Mouse (Mus musculus) T-cell, adult 2 months (primary cell): ENCODE data around the gene Tmem168.

Experiments
- DNase-seq: peaks from one replicate; pipeline ENCODE4 v3.0.0; 2022; ENCODE audit warnings: low spot score

Tmem168 gene

GRCm38 (mm10) chr6:13607621-13608493 lies at the start of gene Tmem168:
Gene Tmem168 (minus strand): TSS chr6:13608100.
- peak; percentile 87 for DNase-seq

GRCm38 (mm10) chr6:13654081-13654480 lies 46.2 kb upstream of the Tmem168 start:
- DNase-seq, result no peak

GRCm38 (mm10) chr6:13652284-13652683 lies 44.4 kb upstream of the Tmem168 start:
- DNase-seq, result no peak

GRCm38 (mm10) chr6:13650854-13651253 lies 43.0 kb upstream of the Tmem168 start:
- peak; percentile 5 for DNase-seq

GRCm38 (mm10) chr6:13648305-13648704 lies 40.4 kb upstream of the Tmem168 start:
- DNase-seq, result no peak

- DNase-seq, result no peak
Observed at GRCm38 (mm10) chr6:13636582-13636989, 28.7 kb upstream of the Tmem168 start.

GRCm38 (mm10) chr6:13632571-13632970 lies 24.7 kb upstream of the Tmem168 start:
- DNase-seq, result no peak

GRCm38 (mm10) chr6:13630607-13631006 lies 22.7 kb upstream of the Tmem168 start:
- no peak for DNase-seq

- DNase-seq, result no peak
Observed at GRCm38 (mm10) chr6:13619618-13620017, 11.7 kb upstream of the Tmem168 start.

GRCm38 (mm10) chr6:13617110-13617509 lies 9.2 kb upstream of the Tmem168 start:
- DNase-seq, result no peak

GRCm38 (mm10) chr6:13614568-13614967 lies 6.7 kb upstream of the Tmem168 start:
- no peak for DNase-seq

- DNase-seq, result no peak
Observed at GRCm38 (mm10) chr6:13613671-13614070, 5.8 kb upstream of the Tmem168 start.

GRCm38 (mm10) chr6:13610869-13611268 lies 3.0 kb upstream of the Tmem168 start:
- DNase-seq, result no peak

GRCm38 (mm10) chr6:13609353-13610140 lies 1.6 kb upstream of the Tmem168 start:
- no peak for DNase-seq

- no peak for DNase-seq
Observed at GRCm38 (mm10) chr6:13606921-13607620, 829 bp downstream of the Tmem168 start.

GRCm38 (mm10) chr6:13606394-13606793 lies 1.5 kb downstream of the Tmem168 start:
- no peak for DNase-seq

- DNase-seq, result no peak
Observed at GRCm38 (mm10) chr6:13603134-13603533, 4.8 kb downstream of the Tmem168 start.

- no peak for DNase-seq
Observed at GRCm38 (mm10) chr6:13601587-13601986, 6.3 kb downstream of the Tmem168 start.

GRCm38 (mm10) chr6:13598239-13598923 lies 9.5 kb downstream of the Tmem168 start:
- DNase-seq, result no peak

- no peak for DNase-seq
Observed at GRCm38 (mm10) chr6:13592729-13593345, 15.1 kb downstream of the Tmem168 start.

GRCm38 (mm10) chr6:13586560-13586959 lies 21.3 kb downstream of the Tmem168 start:
- no peak for DNase-seq
